Mouse (Mus musculus) lung, postnatal 0 days (tissue): ENCODE measurements around the gene Gucy2c.

Experiments
- CTCF ChIP-seq: IDR thresholded peaks from 2 replicates; pipeline ENCODE4 v1.5.1; 2016; ENCODE audit warnings: antibody characterized with exemption, mild to moderate bottlenecking
- EP300 ChIP-seq: IDR thresholded peaks from 2 replicates; pipeline ENCODE4 v1.6.1; 2016; ENCODE audit warnings: antibody characterized with exemption, mild to moderate bottlenecking, control low read depth

- TF ChIP-seq CTCF (peak; percentile 63), EP300 (peak; percentile 16; the same call in 1 of the 2 replicates)
Observed at GRCm38 (mm10) chr6:136813117-136813516, 31.6 kb upstream of the Gucy2c start.
